Mouse (Mus musculus) kidney, postnatal 0 days (tissue): ENCODE measurements around the gene Ephb1. TPM values are rescaled to one million over a fixed set of nuclear protein-coding genes. Genes with fewer than 3 reads are reported as not detected.
A peak's percentile ranks its signal among the peaks of the same experiment; 100 is the strongest.

Experiments used
- ATAC-seq: fragments of 200-750 bp; cut with Nextera tagmentation; replicated peaks from 2 replicates; pipeline ENCODE4 v1.8.0; 2017; ENCODE audit warnings: low read depth, moderate number of reproducible peaks, moderate TSS enrichment, moderate library complexity; ENCODE audit not compliant: low FRiP score
- DNase-seq: peaks from one replicate; pipeline ENCODE4 v3.0.0-alpha.2; 2016; ENCODE audit warnings: low spot score
- H3K27ac ChIP-seq: fragments of 300-500 bp; sonication (generic); 2 replicates; pipeline ENCODE4 v1.5.1; 2014; ENCODE audit warnings: mild to moderate bottlenecking
- H3K27me3 ChIP-seq: fragments of 300-500 bp; sonication (generic); 2 replicates; pipeline ENCODE4 v1.6.1; 2014; ENCODE audit warnings: low read length, mixed read lengths; ENCODE audit not compliant: insufficient read depth
- H3K36me3 ChIP-seq: fragments of 300-500 bp; sonication (generic); 2 replicates; pipeline ENCODE4 v1.6.1; 2014; ENCODE audit warnings: low read length, mixed read lengths; ENCODE audit not compliant: insufficient read depth
- H3K4me1 ChIP-seq: fragments of 300-500 bp; sonication (generic); replicated peaks from 2 replicates; pipeline ENCODE4 v1.6.1; 2014; ENCODE audit warnings: antibody characterized with exemption, low read length, mixed read lengths; ENCODE audit not compliant: insufficient read depth
- H3K4me2 ChIP-seq: fragments of 300-500 bp; sonication (generic); 2 replicates; pipeline ENCODE4 v1.6.1; 2014; ENCODE audit warnings: mild to moderate bottlenecking, low read length, moderate library complexity, mixed read lengths
- H3K4me3 ChIP-seq: fragments of 300-500 bp; sonication (generic); replicated peaks from 2 replicates; pipeline ENCODE4 v1.5.1; 2014; ENCODE audit warnings: low read depth, low read length
- H3K9ac ChIP-seq: fragments of 300-500 bp; sonication (generic); 2 replicates; pipeline ENCODE4 v1.6.1; 2014; ENCODE audit warnings: low read depth, low read length
- H3K9me3 ChIP-seq: fragments of 300-500 bp; sonication (generic); replicated peaks from 2 replicates; pipeline ENCODE4 v1.6.1; 2016; ENCODE audit warnings: low read length, inconsistent platforms, mixed read lengths
- CTCF ChIP-seq: IDR thresholded peaks from 2 replicates; pipeline ENCODE4 v1.5.1; 2016; ENCODE audit warnings: antibody characterized with exemption, low read depth, mild to moderate bottlenecking, moderate library complexity
- WGBS: fragments of 180-500 bp; shearing (Covaris S2); extraction: QIAGEN DNeasy Blood & Tissue Kit; methylation state at CpG from one replicate; pipeline ENCODE4 v1.1.7; 2014; 5-methylcytosine and 5-hydroxymethylcytosine counted together
- polyA plus RNA-seq: library from polyadenylated mRNA; unstranded; fragments of >200 nt; fragmentation: Nextera tagmentation; extraction: Ambion mirVana; gene quantifications from 2 replicates; pipeline ENCODE4 v1.2.1, GENCODE M21; 2015

Gene Ephb1
- polyA plus RNA-seq, 1 experiment from 2014 or later, result 4.2 TPM

DNA sequence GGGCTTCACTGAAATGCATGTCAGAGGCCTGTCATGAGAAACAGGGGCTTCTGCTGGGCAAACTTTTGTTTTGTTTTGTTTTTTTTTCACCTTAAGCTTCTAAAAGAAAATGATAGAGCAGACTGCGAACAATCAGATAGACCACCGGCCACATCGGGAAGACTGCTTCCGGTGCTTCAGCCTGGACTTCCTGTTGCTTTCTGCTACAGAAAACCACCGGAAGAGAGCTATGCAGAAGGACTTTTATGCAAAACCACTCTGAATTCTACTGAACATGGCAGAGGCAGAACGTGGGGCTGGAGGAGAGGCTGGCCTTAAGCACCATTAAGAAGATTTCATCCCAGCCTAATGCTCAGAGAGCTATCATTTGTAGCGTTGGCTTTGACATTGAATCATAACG is 382.2 kb downstream of the Ephb1 start:
- H3K4me2 ChIP-seq, result no peak overlapping the region
- no peaks in the 10 kb centered on the region for H3K36me3 ChIP-seq
- H3K27ac ChIP-seq, result no peak overlapping the region
- no peaks in the 10 kb centered on the region for H3K9me3 ChIP-seq
- WGBS, result 75% methylated on average over 8 of the region's 8 CpGs
- TF ChIP-seq CTCF, result no peak
- H3K9ac ChIP-seq, result no peak overlapping the region
- no peaks in the 10 kb centered on the region for H3K4me1 ChIP-seq
- DNase-seq, result no peak
- no peak overlapping the region for H3K4me3 ChIP-seq
- ATAC-seq, result no peak
- no peaks in the 10 kb centered on the region for H3K27me3 ChIP-seq

DNA sequence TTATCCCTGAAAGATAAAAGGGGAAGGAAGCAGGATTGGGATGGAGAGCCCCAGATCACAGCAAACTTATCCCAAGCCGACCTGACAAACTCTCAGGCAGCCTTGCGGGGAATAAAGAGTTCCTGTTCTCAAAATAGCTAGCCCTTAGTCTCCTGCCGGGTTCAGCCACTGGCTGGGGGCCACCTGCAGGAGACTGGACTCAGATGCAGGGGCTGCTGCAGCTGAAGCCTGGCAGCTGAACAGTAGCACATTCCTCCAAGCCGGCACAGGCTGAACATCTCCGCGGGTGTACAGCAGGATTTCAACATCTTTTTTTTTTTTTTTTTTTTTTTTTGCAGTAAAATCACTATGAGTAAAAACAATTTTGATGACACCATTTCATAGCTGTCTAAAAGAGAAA is 382.7 kb downstream of the Ephb1 start:
- Histone ChIP-seq H3K4me1 (no peaks in the 10 kb centered on the region), H3K27ac (no peak overlapping the region), H3K4me2 (no peak overlapping the region), H3K9me3 (no peaks in the 10 kb centered on the region), H3K4me3 (no peak overlapping the region), H3K9ac (no peak overlapping the region), H3K36me3 (no peaks in the 10 kb centered on the region), H3K27me3 (no peaks in the 10 kb centered on the region)
- DNase-seq, result no peak
- peak; percentile 4; the same call in 1 of the 2 replicates for TF ChIP-seq CTCF
- no peak for ATAC-seq
- 30% methylated on average over 6 of the region's 6 CpGs for WGBS

DNA sequence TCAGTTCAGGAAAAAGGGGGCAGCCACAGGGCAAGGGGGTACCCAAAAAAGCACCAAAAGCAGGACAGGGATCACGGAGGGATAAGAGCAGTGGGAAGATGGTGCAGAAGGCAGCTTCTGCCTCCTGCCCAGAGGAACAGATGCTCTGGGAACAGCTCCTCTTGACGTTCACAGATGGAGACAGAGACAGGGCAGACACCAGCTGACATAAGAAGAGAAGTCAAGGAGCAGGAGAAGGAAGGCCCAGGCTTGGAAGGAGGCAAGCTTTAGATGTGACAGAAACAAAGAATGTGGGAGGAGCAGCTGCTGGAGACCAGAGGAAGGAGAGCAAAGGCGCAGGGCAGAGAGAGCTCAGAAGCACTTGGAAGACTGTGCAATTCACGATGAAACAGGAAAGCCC is 398.3 kb downstream of the Ephb1 start:
- ATAC-seq (no peak), DNase-seq (no peak)
- 26% methylated on average over 4 of the region's 4 CpGs for WGBS

DNA sequence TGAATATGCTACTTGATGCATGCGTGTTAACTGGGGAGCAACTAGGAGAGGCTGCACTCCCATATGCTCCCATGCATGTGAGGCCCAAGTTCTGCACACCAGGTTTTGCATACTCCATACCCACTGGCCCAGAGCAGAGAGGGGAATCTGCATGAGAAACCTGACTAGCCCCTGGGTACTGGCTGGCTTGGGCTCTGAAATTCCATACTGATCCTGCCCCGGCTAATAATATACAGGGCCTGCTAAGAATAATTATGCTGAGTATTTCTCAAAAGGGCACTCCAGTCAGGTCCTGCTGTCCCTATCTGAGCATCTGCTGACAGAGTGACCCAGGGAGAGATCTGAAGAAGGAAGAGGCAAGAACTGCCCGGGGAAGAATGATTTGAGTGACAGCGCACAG is 400.0 kb downstream of the Ephb1 start:
- no peak overlapping the region for H3K9ac ChIP-seq
- no peak for TF ChIP-seq CTCF
- no peak overlapping the region for H3K4me3 ChIP-seq
- H3K4me2 ChIP-seq, result no peak overlapping the region
- no peaks in the 10 kb centered on the region for H3K27me3 ChIP-seq
- no peak for DNase-seq
- no peaks in the 10 kb centered on the region for H3K4me1 ChIP-seq
- no peaks in the 10 kb centered on the region for H3K9me3 ChIP-seq
- WGBS, result 71% methylated on average over 4 of the region's 4 CpGs
- ATAC-seq, result no peak
- no peak overlapping the region for H3K27ac ChIP-seq
- no peaks in the 10 kb centered on the region for H3K36me3 ChIP-seq

More for the DNA sequence above, 398.3 kb downstream of the Ephb1 start:
- H3K36me3 ChIP-seq, result no peaks in the 10 kb centered on the region
- no peak overlapping the region for H3K4me2 ChIP-seq
- H3K9me3 ChIP-seq, result no peaks in the 10 kb centered on the region
- no peak overlapping the region for H3K9ac ChIP-seq
- no peak overlapping the region for H3K27ac ChIP-seq
- no peaks in the 10 kb centered on the region for H3K4me1 ChIP-seq
- no peaks in the 10 kb centered on the region for H3K27me3 ChIP-seq
- H3K4me3 ChIP-seq, result no peak overlapping the region
- TF ChIP-seq CTCF, result no peak

DNA sequence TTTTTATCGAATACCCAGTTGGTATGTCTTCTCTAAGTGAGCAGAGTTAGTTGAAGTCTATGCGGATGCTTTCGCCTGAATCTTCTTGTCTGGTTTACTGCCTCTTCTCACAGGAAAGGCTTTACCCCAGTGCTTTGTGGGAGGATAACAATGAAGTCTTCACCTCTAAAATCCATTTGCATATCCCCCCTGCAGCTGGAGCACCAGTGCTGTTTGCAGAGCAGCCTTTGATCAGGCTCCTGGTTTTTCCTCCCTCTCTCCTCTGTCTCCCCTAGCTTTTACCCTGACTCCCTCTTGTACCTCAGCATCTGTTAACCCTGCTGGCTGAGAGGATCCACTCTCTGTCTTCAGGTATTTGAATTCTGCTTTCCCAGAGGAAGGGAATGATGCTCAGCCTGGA is 404.4 kb downstream of the Ephb1 start:
- H3K9me3 ChIP-seq, result no peaks in the 10 kb centered on the region
- no peak overlapping the region for H3K4me2 ChIP-seq
- H3K9ac ChIP-seq, result no peak overlapping the region
- WGBS, result 10% methylated on average over 3 of the region's 3 CpGs
- no peak for TF ChIP-seq CTCF
- H3K27me3 ChIP-seq, result no peaks in the 10 kb centered on the region
- ATAC-seq, result no peak
- no peaks in the 10 kb centered on the region for H3K36me3 ChIP-seq
- DNase-seq, result no peak
- H3K27ac ChIP-seq, result no peak overlapping the region
- no peak overlapping the region for H3K4me3 ChIP-seq
- H3K4me1 ChIP-seq, result no peaks in the 10 kb centered on the region

DNA sequence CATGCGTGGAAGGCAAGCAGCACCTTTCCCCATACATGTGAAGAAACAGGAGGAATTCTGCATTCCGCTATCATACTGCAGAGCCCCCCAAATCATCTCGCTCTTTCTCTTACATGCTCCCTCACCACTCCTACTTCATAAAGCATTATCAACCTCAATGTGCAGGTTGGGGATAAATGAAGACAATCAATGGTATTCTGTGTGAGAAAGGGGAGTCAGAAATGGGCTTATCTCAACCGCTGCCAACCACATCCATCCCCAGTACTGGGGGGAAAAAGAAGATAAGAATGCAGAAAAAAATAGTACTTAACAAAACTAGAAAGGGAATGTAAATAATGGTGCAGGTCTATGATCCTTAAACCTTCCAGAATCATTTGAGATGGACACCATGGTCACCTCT is 408.7 kb downstream of the Ephb1 start:
- no peak for TF ChIP-seq CTCF
- Histone ChIP-seq H3K4me2 (no peak overlapping the region), H3K9ac (no peak overlapping the region), H3K4me3 (no peak overlapping the region), H3K4me1 (no peaks in the 10 kb centered on the region), H3K9me3 (no peaks in the 10 kb centered on the region), H3K27me3 (no peaks in the 10 kb centered on the region), H3K36me3 (no peaks in the 10 kb centered on the region), H3K27ac (no peak overlapping the region)
- ATAC-seq (no peak), DNase-seq (no peak)
- 84% methylated on average over 4 of the region's 4 CpGs for WGBS

DNA sequence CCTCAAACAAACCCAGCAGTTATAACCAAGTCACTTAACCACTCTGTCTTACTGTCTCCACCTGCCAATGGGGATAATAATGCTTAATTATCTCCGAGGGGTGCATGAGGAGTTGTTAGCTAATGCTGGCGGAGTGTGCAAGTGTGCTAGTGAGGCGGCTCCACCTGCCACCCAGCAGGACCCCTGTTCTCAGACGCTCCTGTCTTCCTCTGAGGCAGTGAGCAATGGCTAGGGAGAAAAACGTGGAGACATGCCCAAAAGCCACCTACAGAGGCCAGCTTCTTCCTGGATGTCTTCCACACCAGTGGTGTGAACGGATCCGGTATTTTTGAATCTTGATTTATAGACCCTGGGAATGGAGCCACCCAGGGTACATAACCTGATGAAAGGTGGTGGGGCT is 409.2 kb downstream of the Ephb1 start:
- H3K9me3 ChIP-seq, result no peaks in the 10 kb centered on the region
- H3K4me2 ChIP-seq, result no peak overlapping the region
- 46% methylated on average over 7 of the region's 7 CpGs for WGBS
- no peak overlapping the region for H3K4me3 ChIP-seq
- H3K4me1 ChIP-seq, result no peaks in the 10 kb centered on the region
- DNase-seq, result no peak
- H3K9ac ChIP-seq, result no peak overlapping the region
- H3K27ac ChIP-seq, result no peak overlapping the region
- no peak for TF ChIP-seq CTCF
- H3K27me3 ChIP-seq, result no peaks in the 10 kb centered on the region
- no peak for ATAC-seq
- H3K36me3 ChIP-seq, result no peaks in the 10 kb centered on the region
